Mouse (Mus musculus): ENCODE data around the gene Hbb-bs.
"Not testable (repeated sequence)": the region's sequence is repeated elsewhere in the genome, so short reads cannot be mapped to it uniquely, and the experiment has no call there.

Gene Hbb-bs

GRCm38 (mm10) chr7:103827808-103828207, at the start of gene Hbb-bs:
TSS of gene Hbb-bs (minus strand) at chr7:103828096.
- DNase-seq (ENCODE audit: low read depth, low spot score), result no peak

- DNase-seq (ENCODE audit: low read depth, low spot score), result no peak
These were observed 49.2 kb upstream of the Hbb-bs start for GRCm38 (mm10) chr7:103877093-103877492.

GRCm38 (mm10) chr7:103874451-103874850, 46.6 kb upstream of the Hbb-bs start:
- no peak for DNase-seq (ENCODE audit: low read depth, low spot score)

GRCm38 (mm10) chr7:103873064-103873463, 45.2 kb upstream of the Hbb-bs start:
- no peak for DNase-seq (ENCODE audit: low read depth, low spot score)

- DNase-seq (ENCODE audit: low read depth, low spot score), result no peak
These were observed 42.8 kb upstream of the Hbb-bs start for GRCm38 (mm10) chr7:103870667-103871066.

- DNase-seq (ENCODE audit: low read depth, low spot score), result no peak
These were observed 37.8 kb upstream of the Hbb-bs start for GRCm38 (mm10) chr7:103865716-103866115.

- no peak for DNase-seq (ENCODE audit: low read depth, low spot score)
These were observed 33.6 kb upstream of the Hbb-bs start for GRCm38 (mm10) chr7:103861531-103861930.

- DNase-seq (ENCODE audit: low read depth, low spot score), result no peak
These were observed 33.0 kb upstream of the Hbb-bs start for GRCm38 (mm10) chr7:103860855-103861254.

GRCm38 (mm10) chr7:103859076-103859475, 31.2 kb upstream of the Hbb-bs start:
- no peak for DNase-seq (ENCODE audit: low read depth, low spot score)

GRCm38 (mm10) chr7:103854669-103855068, 26.8 kb upstream of the Hbb-bs start:
- DNase-seq (ENCODE audit: low read depth, low spot score), result no peak

GRCm38 (mm10) chr7:103853090-103853489, 25.2 kb upstream of the Hbb-bs start, which contains the start of gene Hbb-y:
TSS of gene Hbb-y (minus strand) at chr7:103853216.
- DNase-seq (ENCODE audit: low read depth, low spot score), result no peak

GRCm38 (mm10) chr7:103844525-103845325, 16.8 kb upstream of the Hbb-bs start:
- DNase-seq (ENCODE audit: low read depth, low spot score), result no peak

GRCm38 (mm10) chr7:103843034-103843433, 15.1 kb upstream of the Hbb-bs start, which contains the start of gene Hbb-bh1:
TSS of gene Hbb-bh1 (minus strand) at chr7:103843164.
- no peak for DNase-seq (ENCODE audit: low read depth, low spot score)

GRCm38 (mm10) chr7:103840268-103840667, 12.4 kb upstream of the Hbb-bs start, which contains the start of gene Hbb-bh2:
TSS of gene Hbb-bh2 (minus strand) at chr7:103840520.
- DNase-seq (ENCODE audit: low read depth, low spot score), result no peak

- not testable (repeated sequence) for DNase-seq (ENCODE audit: low read depth, low spot score)
These were observed 757 bp downstream of the Hbb-bs start for GRCm38 (mm10) chr7:103827139-103827538.

- no peak for DNase-seq (ENCODE audit: low read depth, low spot score)
These were observed 1.5 kb downstream of the Hbb-bs start for GRCm38 (mm10) chr7:103826255-103826887.

- DNase-seq (ENCODE audit: low read depth, low spot score), result no peak
These were observed 2.2 kb downstream of the Hbb-bs start for GRCm38 (mm10) chr7:103825536-103826254.

- DNase-seq (ENCODE audit: low read depth, low spot score), result no peak
These were observed 3.3 kb downstream of the Hbb-bs start for GRCm38 (mm10) chr7:103824597-103824996.

GRCm38 (mm10) chr7:103815085-103815484, 12.8 kb downstream of the Hbb-bs start:
- DNase-seq (ENCODE audit: low read depth, low spot score), result not testable (repeated sequence)

- no peak for DNase-seq (ENCODE audit: low read depth, low spot score)
These were observed 14.1 kb downstream of the Hbb-bs start, which contains the start of gene Hbb-bt for GRCm38 (mm10) chr7:103813766-103814165. TSS of gene Hbb-bt (minus strand) at chr7:103813996.

GRCm38 (mm10) chr7:103813152-103813551, 14.7 kb downstream of the Hbb-bs start:
- DNase-seq (ENCODE audit: low read depth, low spot score), result not testable (repeated sequence)

GRCm38 (mm10) chr7:103812174-103812573, 15.7 kb downstream of the Hbb-bs start:
- no peak for DNase-seq (ENCODE audit: low read depth, low spot score)
